Mouse (Mus musculus) neural tube, embryonic 14.5 days (tissue): ENCODE data around the gene Zfp760. TPM values are rescaled to one million over a fixed set of nuclear protein-coding genes. Genes with fewer than 3 reads are reported as not detected.
"Not testable (repeated sequence)": the region's sequence is repeated elsewhere in the genome, so short reads cannot be mapped to it uniquely, and the experiment has no call there.

Experiments used
- ATAC-seq: fragments of 200-750 bp; cut with Nextera tagmentation; 2 replicates; pipeline ENCODE4 v1.8.0; 2017; ENCODE audit warnings: low read depth, mild to moderate bottlenecking, moderate TSS enrichment, moderate library complexity
- H3K27ac ChIP-seq: fragments of 300-500 bp; sonication (generic); 2 replicates; pipeline ENCODE4 v1.5.1; 2014; ENCODE audit warnings: low read depth, mild to moderate bottlenecking, control low read depth, low read length, moderate library complexity, mixed read lengths
- H3K27me3 ChIP-seq: fragments of 300-500 bp; sonication (generic); 2 replicates; pipeline ENCODE4 v1.6.1; 2014; ENCODE audit warnings: low read length; ENCODE audit not compliant: control insufficient read depth, insufficient read depth
- H3K36me3 ChIP-seq: fragments of 300-500 bp; sonication (generic); 2 replicates; pipeline ENCODE4 v1.6.1; 2014; ENCODE audit warnings: low read length, mixed read lengths; ENCODE audit not compliant: control insufficient read depth, insufficient read depth
- H3K4me1 ChIP-seq: fragments of 300-500 bp; sonication (generic); 2 replicates; pipeline ENCODE4 v1.6.1; 2014; ENCODE audit warnings: low read length; ENCODE audit not compliant: control insufficient read depth, insufficient read depth
- H3K4me2 ChIP-seq: fragments of 300-500 bp; sonication (generic); 2 replicates; pipeline ENCODE4 v1.6.1; 2014; ENCODE audit warnings: mild to moderate bottlenecking, low read depth, low read length, control low read depth
- H3K4me3 ChIP-seq: fragments of 300-500 bp; sonication (generic); 2 replicates; pipeline ENCODE4 v1.5.1; 2014; ENCODE audit warnings: low read depth, low read length, control low read depth, mixed read lengths
- H3K9ac ChIP-seq: fragments of 300-500 bp; sonication (generic); replicated peaks from 2 replicates; pipeline ENCODE4 v1.6.1; 2014; ENCODE audit warnings: low read depth, mild to moderate bottlenecking, control low read depth, low read length, mixed read lengths
- H3K9me3 ChIP-seq: fragments of 300-500 bp; sonication (generic); 2 replicates; pipeline ENCODE4 v1.6.1; 2016; ENCODE audit warnings: low read length; ENCODE audit not compliant: control insufficient read depth
- WGBS: fragments of 180-500 bp; shearing (Covaris S2); extraction: QIAGEN DNeasy Blood & Tissue Kit; methylation state at CpG from one replicate; pipeline ENCODE4 v1.1.7; 2014; 5-methylcytosine and 5-hydroxymethylcytosine counted together
- polyA plus RNA-seq: library from polyadenylated mRNA; unstranded; fragments of >200 nt; fragmentation: Nextera tagmentation; extraction: Ambion mirVana; gene quantifications from 2 replicates; pipeline ENCODE4 v1.2.1, GENCODE M21; 2014

The Zfp760 gene
- polyA plus RNA-seq, result 11.6 and 15.5 TPM in 2 replicates

- no peaks in the 10 kb centered on the region for H3K36me3 ChIP-seq
- H3K4me2 ChIP-seq, result peak within 1 kb of the TSS; percentile 57
- H3K9ac ChIP-seq, result peak within 1 kb of the TSS; percentile 56
- ATAC-seq, result peak; percentile 98
- 7% methylated on average over 26 of the region's 26 CpGs for WGBS
- peaks cover 5% of the 10 kb centered on the region; the same call in 1 of the 2 replicates for H3K4me1 ChIP-seq
- H3K27ac ChIP-seq, result peak within 1 kb of the TSS; percentile 80
- no peaks in the 10 kb centered on the region for H3K9me3 ChIP-seq
- H3K4me3 ChIP-seq, result peak within 1 kb of the TSS; percentile 65
- H3K27me3 ChIP-seq, result no peaks in the 10 kb centered on the region
Observed at GRCm38 (mm10) chr17:21707343-21707996, at the start of gene Zfp760. TSS of gene Zfp760 (plus strand) at chr17:21707741.

GRCm38 (mm10) chr17:21678826-21679225, 28.7 kb upstream of the Zfp760 start:
- ATAC-seq, H3K27ac ChIP-seq, H3K9me3 ChIP-seq, H3K27me3 ChIP-seq, H3K9ac ChIP-seq, H3K4me3 ChIP-seq, H3K4me1 ChIP-seq, H3K4me2 ChIP-seq, H3K36me3 ChIP-seq: not testable (repeated sequence)
- WGBS, result 37% methylated on average over 1 of the region's 1 CpGs

DNA sequence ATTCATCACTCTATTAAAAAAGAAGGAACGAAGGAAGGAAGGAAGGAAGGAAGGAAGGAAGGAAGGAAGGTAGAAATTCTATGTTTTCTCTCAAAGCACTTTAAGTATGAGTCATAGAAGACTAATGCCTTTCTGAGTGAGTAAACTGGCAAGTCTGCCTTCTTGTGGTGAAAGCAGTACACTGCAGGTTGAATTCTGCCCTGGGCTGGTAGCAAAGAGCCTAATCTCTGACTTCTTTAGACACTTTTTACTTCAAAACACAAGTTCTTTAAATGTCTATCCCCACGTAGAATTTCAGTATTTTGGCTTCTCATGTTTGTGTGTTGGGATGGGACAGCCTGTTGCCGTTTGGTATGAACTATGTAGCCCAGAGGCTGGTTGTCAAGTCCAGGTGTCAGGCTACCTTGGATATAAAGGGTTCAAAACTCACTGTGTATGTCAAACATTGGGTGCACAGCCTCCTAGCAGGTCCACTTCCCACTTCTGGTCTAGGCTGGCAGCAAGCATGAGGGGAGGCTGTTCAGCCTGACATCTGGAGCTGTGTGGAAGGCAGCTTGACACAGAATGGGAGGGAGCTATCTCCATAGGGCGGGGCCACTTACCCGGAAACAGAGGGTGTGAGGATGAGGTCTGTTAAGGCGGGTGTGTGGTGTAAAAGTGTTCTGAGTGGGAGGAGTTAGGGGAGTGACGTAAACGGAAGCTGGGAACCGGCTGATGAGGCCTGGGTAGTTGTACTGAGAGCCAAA, 28.1 kb upstream of the Zfp760 start:
- H3K9me3 ChIP-seq, result no peaks in the 10 kb centered on the region
- peak overlapping the region; percentile 41 for H3K4me3 ChIP-seq
- ATAC-seq, result peak; percentile 99
- peak overlapping the region; percentile 73; the same call in 1 of the 2 replicates for H3K27ac ChIP-seq
- WGBS, result 6% methylated on average over 9 of the region's 9 CpGs
- H3K36me3 ChIP-seq, result no peaks in the 10 kb centered on the region
- no peaks in the 10 kb centered on the region for H3K27me3 ChIP-seq
- no peaks in the 10 kb centered on the region for H3K4me1 ChIP-seq
- peak overlapping the region; percentile 51 for H3K4me2 ChIP-seq
- peak overlapping the region; percentile 32; the same call in 1 of the 2 replicates for H3K9ac ChIP-seq

DNA sequence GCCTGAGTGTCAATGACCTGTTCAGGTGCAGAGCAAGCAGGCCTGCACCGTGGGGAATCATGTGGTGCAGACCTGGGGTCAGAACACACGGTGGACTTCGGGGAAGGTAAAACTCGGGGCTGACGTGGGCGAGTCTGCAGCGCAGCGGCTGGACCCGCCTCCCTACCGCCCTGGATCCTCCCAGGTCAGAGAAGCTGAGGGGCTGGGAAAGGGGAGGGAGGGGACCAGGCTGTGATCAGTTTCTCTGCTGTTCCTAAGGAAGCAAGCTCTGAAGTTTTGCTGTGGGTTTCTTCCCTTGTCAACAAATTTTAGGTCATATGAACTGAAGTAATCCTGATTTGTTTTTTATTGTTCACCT, 27.5 kb upstream of the Zfp760 start:
- Histone ChIP-seq H3K4me3 (peak overlapping the region; percentile 41), H3K4me2 (peak overlapping the region; percentile 51; the same call in 1 of the 2 replicates), H3K9ac (peak overlapping the region; percentile 32; the same call in 1 of the 2 replicates), H3K27ac (peak overlapping the region; percentile 73; the same call in 1 of the 2 replicates)
- not testable (repeated sequence) for H3K27me3 ChIP-seq, H3K4me1 ChIP-seq, H3K9me3 ChIP-seq, H3K36me3 ChIP-seq
- 0% methylated on average over 10 of the region's 10 CpGs for WGBS
- peak; percentile 90 for ATAC-seq

DNA sequence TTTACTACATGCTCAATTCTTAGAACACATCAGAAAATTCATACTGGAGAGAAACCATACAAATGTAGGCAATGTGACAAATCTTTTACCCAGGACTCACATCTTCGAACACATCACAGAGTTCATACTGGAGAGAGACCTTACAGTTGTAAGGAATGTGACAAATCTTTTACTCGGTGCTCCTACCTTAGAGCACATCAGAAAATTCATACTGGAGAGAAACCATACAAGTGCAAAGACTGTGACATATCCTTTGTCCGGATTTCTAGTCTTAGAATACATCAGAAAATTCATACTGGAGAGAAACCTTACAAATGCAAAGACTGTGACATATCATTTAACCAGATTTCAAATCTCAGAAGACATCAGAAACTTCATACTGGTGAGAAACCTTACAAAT, 16.0 kb upstream of the Zfp760 start, which contains the start of gene Gm10226:
Gm10226 (plus strand) TSS at position 301 of the 400 bp plus-strand sequence.
- Histone ChIP-seq H3K27me3 (no peaks in the 10 kb centered on the region), H3K36me3 (peaks cover 19% of the 10 kb centered on the region; the same call in 1 of the 2 replicates), H3K27ac (no peak within 1 kb of the TSS), H3K4me3 (no peak within 1 kb of the TSS), H3K4me2 (no peak within 1 kb of the TSS), H3K9ac (no peak within 1 kb of the TSS), H3K9me3 (no peaks in the 10 kb centered on the region), H3K4me1 (no peaks in the 10 kb centered on the region)
- 94% methylated on average over 3 of the region's 3 CpGs for WGBS
- ATAC-seq, result no peak

DNA sequence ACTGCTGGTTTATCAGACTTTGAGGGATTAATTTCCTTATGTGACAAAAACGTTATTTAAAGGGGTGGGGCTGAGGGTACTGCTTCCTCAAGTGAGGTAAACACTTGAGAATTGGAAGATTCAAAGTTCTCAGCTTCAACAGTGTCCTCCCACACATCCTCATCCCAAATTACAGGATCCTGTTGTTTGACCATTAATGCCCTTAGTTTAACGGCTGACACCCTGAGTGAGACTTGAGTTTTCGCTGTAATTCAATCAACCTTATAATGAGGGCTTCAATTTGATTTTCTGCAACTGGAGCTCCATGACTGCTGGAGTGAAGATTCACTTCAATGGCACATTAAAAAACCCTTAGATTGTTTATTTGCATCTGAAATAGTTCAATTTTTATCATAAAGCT, 14.2 kb upstream of the Zfp760 start:
- Histone ChIP-seq H3K36me3 (peaks cover 19% of the 10 kb centered on the region; the same call in 1 of the 2 replicates), H3K9me3 (no peaks in the 10 kb centered on the region), H3K27ac (no peak overlapping the region), H3K4me2 (no peak overlapping the region), H3K9ac (no peak overlapping the region), H3K27me3 (no peaks in the 10 kb centered on the region), H3K4me1 (no peaks in the 10 kb centered on the region), H3K4me3 (no peak overlapping the region)
- no peak for ATAC-seq
- WGBS, result 78% methylated on average over 3 of the region's 3 CpGs

GRCm38 (mm10) chr17:21696073-21696472, 11.5 kb upstream of the Zfp760 start:
- H3K36me3 ChIP-seq, result peaks cover 7% of the 10 kb centered on the region; the same call in 1 of the 2 replicates
- no peak overlapping the region for H3K4me3 ChIP-seq
- H3K9me3 ChIP-seq, result no peaks in the 10 kb centered on the region
- H3K27ac ChIP-seq, result no peak overlapping the region
- no peak overlapping the region for H3K4me2 ChIP-seq
- H3K27me3 ChIP-seq, result no peaks in the 10 kb centered on the region
- ATAC-seq, result no peak
- no peak overlapping the region for H3K9ac ChIP-seq
- no peaks in the 10 kb centered on the region for H3K4me1 ChIP-seq

DNA sequence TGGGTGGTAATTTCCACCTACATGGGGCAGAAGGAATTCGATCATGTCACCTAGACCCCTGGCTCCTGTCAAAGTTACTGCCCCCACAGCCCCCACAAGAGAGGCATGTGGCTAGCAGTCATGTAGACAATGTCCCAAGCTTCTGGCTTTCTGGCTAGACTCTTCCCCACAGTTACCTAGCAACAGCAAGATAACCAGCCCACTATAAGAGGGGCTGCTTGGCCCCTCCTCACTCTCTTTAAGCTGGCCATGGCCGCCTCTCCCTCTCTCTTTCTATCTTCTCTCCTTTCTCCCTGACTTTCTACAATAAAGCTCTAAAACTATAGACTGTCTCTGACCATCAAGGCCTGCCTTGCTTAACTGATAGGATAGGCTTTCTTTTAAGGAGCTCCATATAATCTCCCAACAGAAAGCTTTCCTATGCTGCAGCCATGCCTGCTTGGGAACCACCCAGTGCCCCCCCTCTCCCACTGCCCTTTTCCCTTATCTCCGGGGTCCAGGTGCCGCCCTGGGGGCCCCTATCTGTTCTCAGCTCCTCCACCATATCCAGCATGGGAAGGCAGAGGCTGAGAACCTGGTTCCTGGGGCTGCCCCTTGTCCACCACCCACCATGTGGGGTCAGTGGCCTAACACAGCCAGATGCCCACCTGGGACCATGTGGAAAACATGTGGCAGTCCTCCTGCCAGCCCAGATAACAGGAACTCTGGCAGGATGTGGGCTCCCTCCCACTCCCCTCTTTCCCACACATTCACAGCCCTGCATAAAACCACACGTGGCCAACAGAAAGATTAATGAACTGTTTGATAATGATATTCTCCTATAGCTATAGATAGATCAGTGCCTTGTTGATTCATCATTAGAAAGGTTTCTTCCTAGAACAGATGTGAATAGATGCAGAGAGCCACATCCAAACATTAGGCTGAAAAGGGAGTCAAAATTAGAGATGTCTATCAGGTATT, 5.0 kb upstream of the Zfp760 start:
- no peak overlapping the region for H3K4me3 ChIP-seq
- WGBS, result 46% methylated on average over 5 of the region's 5 CpGs
- no peaks in the 10 kb centered on the region for H3K4me1 ChIP-seq
- H3K36me3 ChIP-seq, result no peaks in the 10 kb centered on the region
- ATAC-seq, result no peak
- H3K4me2 ChIP-seq, result no peak overlapping the region
- H3K9me3 ChIP-seq, result no peaks in the 10 kb centered on the region
- no peak overlapping the region for H3K27ac ChIP-seq
- H3K27me3 ChIP-seq, result no peaks in the 10 kb centered on the region
- no peak overlapping the region for H3K9ac ChIP-seq
